Mouse (Mus musculus): ENCODE results near the gene Itgae.

The Itgae gene

DNA sequence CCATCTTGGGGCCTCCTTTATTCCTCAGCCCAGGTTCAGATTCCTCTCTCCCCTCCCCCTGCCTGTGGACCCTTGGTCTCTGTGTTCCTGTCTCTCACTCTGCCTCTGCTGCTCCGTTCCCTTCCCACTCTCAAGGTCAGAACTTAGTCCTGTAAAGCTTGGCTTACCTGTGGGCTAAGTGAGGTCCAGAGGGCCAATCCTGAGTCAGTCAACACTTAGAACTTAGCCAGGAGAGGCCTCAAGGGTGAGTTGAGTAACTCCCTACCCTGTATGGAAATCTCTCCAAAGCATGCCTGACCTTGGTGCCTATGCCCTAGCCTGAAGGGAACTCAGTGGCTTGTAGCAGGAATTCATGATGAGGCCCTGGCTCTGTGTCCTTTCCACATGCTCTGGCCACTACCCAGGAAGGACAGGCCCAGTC lies 53.9 kb downstream of the Itgae start:
- in situ Hi-C loops (cut with MboI, MseI), result no loop called here

DNA sequence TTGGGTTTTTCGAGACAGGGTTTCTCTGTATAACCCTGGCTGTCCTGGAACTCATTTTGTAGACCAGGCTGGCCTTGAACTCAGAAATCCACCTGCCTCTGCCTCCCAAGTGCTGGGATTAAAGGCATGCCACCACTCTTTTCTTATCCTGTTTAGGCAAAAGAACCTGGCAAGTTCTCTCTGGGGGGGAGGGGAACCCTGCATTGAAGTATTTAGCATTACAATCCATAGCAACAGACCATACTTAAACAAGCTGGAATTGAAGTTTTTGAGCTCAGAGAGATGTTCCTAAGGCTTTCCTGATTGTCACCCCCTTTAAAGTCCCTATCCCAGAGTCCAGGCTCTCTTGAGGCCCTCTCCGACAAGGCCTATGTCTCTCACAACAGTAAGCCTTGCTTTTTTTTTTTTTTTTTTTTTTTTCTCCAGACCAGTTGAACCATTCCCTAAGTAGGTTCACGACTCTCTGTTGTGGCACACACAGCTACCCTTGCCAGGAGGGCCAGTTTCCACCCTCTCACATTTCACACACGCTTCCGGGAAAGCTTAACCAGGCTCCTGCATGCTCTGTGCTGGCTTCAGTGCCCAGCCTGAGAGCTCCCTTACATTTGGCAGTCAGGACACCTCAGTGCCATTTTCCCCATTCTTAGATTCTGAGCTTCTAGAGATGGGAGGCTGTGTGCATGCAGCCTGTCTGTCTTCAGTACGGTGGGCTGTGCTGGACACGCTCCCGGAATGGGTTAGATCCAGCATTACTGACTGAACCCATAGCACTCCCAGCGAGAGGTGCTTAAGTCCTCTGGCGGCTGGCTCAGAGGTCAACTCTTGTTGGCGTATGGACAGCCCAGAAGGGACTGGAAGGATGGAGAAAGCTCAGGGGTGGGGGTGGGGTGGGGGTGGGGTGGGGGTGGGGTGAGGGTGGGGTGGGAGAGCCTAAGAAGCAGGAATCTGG lies 55.9 kb downstream of the Itgae start:
- in situ Hi-C loops (cut with MboI, MseI), result no loop called here

- in situ Hi-C loops (cut with MboI, MseI), result no loop called here
Observed at GRCm38 (mm10) chr11:73146975-73147365, 56.6 kb downstream of the Itgae start.

DNA sequence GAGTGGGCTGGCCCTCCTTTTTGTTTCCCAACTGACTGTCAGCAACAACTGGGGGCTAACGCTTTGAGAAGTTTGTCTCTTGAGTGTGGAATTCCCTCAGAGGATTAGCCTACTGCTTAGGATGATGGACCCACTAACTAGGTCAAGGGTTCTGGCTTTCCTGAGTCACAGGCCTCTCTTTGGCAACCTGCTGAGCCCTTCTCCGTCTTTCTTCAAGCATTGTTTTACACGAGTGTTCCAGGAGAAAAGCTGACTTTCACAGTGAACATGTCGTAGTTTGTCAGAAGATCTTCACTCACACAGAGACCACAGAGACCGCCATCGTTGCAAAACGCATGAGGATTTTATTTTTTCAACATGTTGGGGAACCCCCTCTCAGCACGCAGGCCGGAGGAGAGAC lies 57.8 kb downstream of the Itgae start:
- in situ Hi-C loops (cut with MboI, MseI), result no loop called here

GRCm38 (mm10) chr11:73155071-73155470 lies 64.7 kb downstream of the Itgae start:
- in situ Hi-C loops (cut with MboI, MseI), result loop anchor here in 1 of 2 experiments (10.0 kb wide), 1 partner anchor 1220 kb away; no protein-coding TSS in a partner anchor

DNA sequence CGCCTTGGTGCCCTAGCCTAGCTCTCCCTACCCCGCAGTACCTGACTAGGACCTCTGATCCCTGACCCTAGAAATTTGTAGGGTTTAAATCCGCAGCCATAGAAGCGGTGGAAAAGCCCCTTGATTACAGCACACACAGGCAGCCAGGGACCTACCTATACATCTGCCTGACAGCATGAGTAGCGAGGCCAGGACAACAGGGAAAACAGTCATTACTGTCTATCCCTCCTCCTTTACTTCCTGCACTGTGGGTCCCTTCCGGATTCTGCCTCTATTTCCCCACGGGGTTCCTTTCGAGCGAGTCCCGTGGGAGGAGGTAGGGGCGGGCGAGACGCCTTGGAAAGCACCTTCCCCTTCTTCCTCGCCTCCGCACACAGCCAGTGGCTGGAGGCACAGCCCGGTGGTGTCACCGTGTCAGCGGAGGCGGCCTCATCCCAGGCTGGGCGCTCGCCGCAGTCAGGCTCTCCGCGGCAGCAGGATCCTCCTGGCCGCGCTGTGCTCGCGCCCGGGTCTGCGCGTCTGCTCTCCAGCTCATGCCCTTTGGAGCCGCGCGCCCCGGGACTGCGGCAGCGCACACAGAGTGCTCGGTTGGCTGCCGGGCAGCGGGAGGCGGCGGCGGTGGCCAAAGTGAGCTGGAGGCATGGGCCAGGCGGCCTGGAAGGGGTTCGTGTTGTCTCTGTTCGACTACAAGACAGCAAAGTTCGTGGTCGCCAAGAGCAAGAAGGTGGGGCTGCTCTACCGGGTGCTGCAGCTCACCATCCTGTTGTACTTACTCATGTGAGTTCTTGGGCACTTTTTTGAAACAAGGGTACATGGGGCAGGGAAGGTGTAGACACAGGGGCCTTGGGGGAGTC lies 69.8 kb downstream of the Itgae start, which contains the start of gene P2rx5:
TSS of gene P2rx5 (plus strand) at position 465 of the 854 bp plus-strand sequence.
- in situ Hi-C loops (cut with MboI, MseI), result loop anchor here in 1 of 2 experiments (10.0 kb wide), 1 partner anchor 1215 kb away; no protein-coding TSS in a partner anchor

DNA sequence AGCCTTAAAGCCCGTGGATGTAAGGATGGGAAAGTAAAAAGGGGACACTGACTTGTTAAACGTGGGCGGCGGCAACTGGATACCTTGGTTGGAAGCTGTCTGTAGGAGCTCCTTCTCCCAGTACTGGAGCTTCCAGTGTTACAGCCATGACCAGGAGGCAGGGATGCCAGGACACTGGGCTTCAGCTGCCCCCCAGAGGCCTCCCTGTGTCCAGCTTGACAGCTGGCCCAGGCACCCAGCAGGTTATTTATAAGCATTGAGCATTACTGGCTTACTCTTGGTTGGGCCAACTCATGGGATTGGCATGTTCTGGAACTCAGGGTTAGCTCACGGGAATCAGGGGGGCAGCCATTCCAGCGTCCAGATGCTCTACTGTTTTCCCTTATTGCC lies 70.4 kb downstream of the Itgae start:
- in situ Hi-C loops (cut with MboI, MseI), result no loop called here

- in situ Hi-C loops (cut with MboI, MseI), result no loop called here
Observed at GRCm38 (mm10) chr11:73161616-73162015, 71.2 kb downstream of the Itgae start.

- in situ Hi-C loops (cut with MboI, MseI), result no loop called here
Observed at GRCm38 (mm10) chr11:73162284-73162683, 71.9 kb downstream of the Itgae start.

DNA sequence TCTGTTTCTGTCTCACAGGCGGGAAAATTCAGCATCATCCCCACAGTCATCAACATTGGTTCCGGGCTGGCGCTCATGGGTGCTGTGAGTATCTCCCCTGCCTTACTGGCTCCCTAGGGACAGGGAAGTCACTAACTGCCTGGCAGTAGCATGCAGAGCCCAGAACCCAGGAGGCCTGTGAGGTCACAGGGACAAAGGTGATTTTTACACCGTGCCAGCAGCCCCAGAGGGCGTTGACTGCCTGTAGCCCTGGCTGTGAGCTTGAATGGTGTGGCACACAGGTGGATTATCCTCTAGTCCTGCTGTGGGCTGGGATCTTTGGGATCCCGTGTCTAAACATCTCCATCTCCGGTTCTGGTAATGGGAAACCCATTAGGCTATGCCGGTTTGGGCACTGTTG lies 77.7 kb downstream of the Itgae start:
- in situ Hi-C loops (cut with MboI, MseI), result no loop called here

DNA sequence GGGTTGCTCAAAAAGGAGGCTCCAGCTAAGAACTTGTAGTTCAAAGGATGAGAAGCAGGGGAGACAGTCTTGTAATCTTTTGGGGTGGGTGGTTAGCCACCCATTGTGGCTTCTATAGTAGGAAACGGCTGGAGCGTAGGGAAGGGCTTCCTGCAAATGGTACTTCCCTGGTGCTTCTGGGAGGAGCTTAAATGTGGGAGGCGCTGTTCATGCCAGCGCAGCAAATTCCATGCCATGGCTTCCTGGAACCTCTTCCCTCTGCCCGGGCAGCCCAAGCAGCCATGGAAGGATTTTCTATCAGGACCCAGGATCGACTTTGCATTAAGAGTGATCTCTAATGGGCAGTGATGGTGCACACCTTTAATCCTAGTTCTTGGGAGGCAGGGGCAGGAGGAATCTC lies 78.2 kb downstream of the Itgae start:
- in situ Hi-C loops (cut with MboI, MseI), result no loop called here

- in situ Hi-C loops (cut with MboI, MseI), result no loop called here
Observed at GRCm38 (mm10) chr11:73169231-73169630, 78.8 kb downstream of the Itgae start.

GRCm38 (mm10) chr11:73172186-73172585 lies 81.8 kb downstream of the Itgae start:
- in situ Hi-C loops (cut with MboI, MseI), result loop anchor here in 1 of 2 experiments (5.0 kb wide), 1 partner anchor 40 kb away; no protein-coding TSS in a partner anchor

GRCm38 (mm10) chr11:73175612-73176011 lies 85.2 kb downstream of the Itgae start:
- in situ Hi-C loops (cut with MboI, MseI), result loop anchor here in 1 of 2 experiments (25.0 kb wide), 1 partner anchor 963 kb away; the partner anchor contains the start of genes 4933427D14Rik, Gm43951, Med31 and Txndc17

DNA sequence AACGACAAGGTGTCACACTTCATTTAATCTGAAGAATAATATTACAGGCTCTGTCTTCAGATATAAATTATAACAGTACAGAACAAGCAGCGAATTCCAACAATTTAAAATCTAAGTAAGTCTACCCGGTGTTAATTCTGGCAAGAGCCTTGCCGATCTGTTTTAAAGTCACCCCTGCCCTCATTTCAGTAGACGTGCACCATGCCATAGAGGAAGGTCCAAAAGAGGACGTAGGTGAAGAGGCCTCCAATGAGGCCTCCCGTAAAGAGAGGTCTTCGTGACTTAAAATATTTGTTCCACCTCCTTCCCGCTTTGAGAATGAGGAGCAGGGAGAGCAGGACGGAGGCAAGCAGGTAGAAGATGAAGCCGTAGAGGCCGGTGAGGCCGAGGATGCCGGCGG lies 85.8 kb downstream of the Itgae start:
- in situ Hi-C loops (cut with MboI, MseI), result loop anchor here in 1 of 2 experiments (25.0 kb wide), 1 partner anchor 964 kb away; the partner anchor contains the start of genes 4933427D14Rik, Gm43951, Med31 and Txndc17

DNA sequence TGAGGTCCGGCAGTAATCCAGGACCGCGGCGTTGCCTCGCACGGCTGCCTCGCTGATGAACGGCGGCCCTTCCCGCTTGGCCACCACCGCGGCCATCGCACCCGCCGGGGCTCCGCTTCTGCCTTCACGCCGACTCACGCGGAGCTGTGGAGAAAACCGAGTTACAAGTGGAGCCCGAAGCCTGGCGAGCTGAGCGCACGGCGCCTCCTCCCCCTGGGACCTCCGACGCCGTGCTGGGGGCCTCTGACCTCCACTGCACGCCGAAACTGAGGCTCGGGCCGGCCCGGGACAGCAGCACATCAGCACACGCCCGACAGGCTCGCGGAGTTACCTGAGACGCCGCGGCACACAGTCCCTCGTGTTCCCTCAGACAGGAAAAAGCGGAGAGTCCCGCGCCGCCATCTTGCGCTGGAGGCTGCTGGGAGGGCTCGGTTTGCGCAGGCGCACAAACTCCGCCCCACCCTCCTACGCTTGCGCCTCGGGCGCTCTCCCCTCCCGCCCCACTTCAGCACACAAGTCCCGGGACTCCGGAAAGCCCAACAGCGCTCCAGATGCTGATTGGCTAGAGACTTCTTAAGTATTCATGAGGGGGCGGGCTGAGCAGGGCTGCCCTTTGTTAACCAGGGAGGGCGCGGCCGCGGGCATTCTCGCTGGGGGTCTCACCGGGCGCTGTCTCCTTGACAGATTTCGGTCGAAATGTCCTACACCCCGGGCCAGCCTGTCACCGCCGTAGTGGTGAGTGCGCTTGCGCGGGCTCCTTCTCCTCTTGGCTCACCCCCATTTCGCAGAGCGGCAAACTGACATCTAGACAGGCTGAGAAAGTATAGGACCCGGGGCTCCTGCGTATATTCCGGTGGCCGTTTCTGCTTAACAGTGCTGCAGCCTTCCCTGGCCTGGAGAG lies 86.5 kb downstream of the Itgae start, which contains the start of the genes Emc6 and Tax1bp3:
TSS of gene Emc6 (minus strand) at position 430 of the 901 bp plus-strand sequence.
TSS of gene Tax1bp3 (plus strand) at position 476 of the 901 bp plus-strand sequence.
- in situ Hi-C loops (cut with MboI, MseI), result loop anchor here in 1 of 2 experiments (25.0 kb wide), 1 partner anchor 965 kb away; the partner anchor contains the start of genes 4933427D14Rik, Gm43951, Med31 and Txndc17

DNA sequence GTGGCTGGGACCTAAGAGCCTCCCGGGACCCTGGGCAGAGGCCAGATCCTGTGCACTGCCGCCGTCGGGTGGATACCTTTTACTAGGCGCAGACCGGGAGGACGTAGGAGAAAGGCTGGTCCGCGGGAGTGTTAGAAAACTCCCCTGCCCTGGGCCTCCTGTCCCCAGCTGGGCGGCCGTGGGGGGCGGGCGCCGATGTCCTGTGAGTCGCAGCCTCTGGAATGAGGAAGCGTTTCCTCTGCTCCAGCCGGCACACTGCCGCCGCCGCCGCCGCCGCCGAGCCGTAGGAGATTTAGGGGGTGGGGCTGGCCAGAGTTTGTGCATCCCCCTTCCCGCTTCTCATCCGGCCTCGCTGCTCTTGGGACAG lies 87.1 kb downstream of the Itgae start:
- in situ Hi-C loops (cut with MboI, MseI), result loop anchor here in 1 of 2 experiments (25.0 kb wide), 1 partner anchor 965 kb away; the partner anchor contains the start of genes 4933427D14Rik, Gm43951, Med31 and Txndc17

- in situ Hi-C loops (cut with MboI, MseI), result loop anchor here in 1 of 2 experiments (25.0 kb wide), 1 partner anchor 966 kb away; the partner anchor contains the start of genes 4933427D14Rik, Gm43951, Med31 and Txndc17
Observed at GRCm38 (mm10) chr11:73177895-73178294, 87.5 kb downstream of the Itgae start.

- in situ Hi-C loops (cut with MboI, MseI), result loop anchor here in 1 of 2 experiments (25.0 kb wide), 1 partner anchor 974 kb away; the partner anchor contains the start of genes 4933427D14Rik, Gm43951, Med31 and Txndc17
Observed at GRCm38 (mm10) chr11:73185872-73186615, 95.7 kb downstream of the Itgae start.

Data from T-helper 17 cell (primary cell).